Mouse (Mus musculus): ENCODE results near the gene Igf1. TPM values are rescaled to one million over a fixed set of nuclear protein-coding genes. Genes with fewer than 3 reads are reported as not detected.

Gene Igf1
- polyA plus RNA-seq, 1 experiment from 2014 or later, result 61.7 TPM

DNA sequence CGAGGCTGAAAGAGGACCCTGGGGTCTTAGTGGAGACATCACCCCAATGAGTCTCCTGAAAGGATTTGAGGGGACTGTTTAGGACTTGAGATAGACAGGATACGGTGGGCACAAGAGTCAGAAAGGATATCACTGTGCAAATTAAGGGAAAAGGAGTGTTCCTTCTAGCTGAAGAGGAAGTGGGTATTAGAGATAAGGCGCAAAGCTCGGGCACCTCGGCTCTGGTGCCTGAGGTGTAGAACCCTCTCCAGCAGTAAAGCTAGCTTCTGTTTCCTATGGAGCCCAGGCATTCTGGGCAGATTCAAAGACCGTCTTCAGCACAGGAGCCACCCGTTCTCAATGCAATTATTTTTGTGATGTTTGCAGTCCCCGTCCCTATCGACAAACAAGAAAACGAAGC lies 56.9 kb downstream of the Igf1 start:
- DNase-seq (ENCODE audit: low spot score), result no peak
- Histone ChIP-seq H3K4me1 (ENCODE audit: control insufficient read depth, insufficient read depth, low read length) (0 out of 2 replicates have a peak, but pooled peaks cover 2% of the 10 kb centered on the region), H3K27ac (replicated peaks; ENCODE audit: low read depth, low read length) (no peak overlapping the region), H3K4me3 (ENCODE audit: low read depth, low read length) (no peak overlapping the region), H3K27me3 (ENCODE audit: control insufficient read depth, insufficient read depth, low read length) (no peaks in the 10 kb centered on the region), H3K9ac (ENCODE audit: low read length) (no peak overlapping the region), H3K4me2 (ENCODE audit: low read depth, severe bottlenecking) (no peak overlapping the region), H3K36me3 (ENCODE audit: control insufficient read depth, insufficient read depth, low read length) (no peaks in the 10 kb centered on the region), H3K9me3 (ENCODE audit: control insufficient read depth, low read length) (no peaks in the 10 kb centered on the region)
- 88% methylated on average over 10 of the region's 10 CpGs for WGBS
- no peak for ATAC-seq (ENCODE audit: insufficient number of reproducible peaks, low FRiP score, low TSS enrichment, low read depth)

DNA sequence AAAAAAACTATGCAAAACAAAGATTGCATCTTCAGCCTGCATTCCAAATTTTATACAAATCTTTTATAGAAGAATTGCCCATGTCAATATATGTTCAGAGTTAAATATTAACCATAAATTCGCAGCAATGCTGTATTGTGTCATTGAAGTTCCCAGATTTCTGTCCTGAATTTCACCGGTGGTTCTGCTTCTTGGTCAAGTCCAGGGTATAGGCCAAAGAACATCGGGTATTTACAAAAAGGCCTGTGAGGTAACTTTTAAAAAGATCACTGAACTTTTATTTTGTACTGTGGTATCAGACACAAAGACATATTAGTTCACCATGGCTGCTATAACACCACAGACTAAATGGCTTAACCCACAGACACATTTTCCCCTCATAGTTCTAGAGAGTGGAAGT lies 57.7 kb downstream of the Igf1 start:
- WGBS, result 92% methylated on average over 3 of the region's 3 CpGs
- no peaks in the 10 kb centered on the region for H3K9me3 ChIP-seq (ENCODE audit: control insufficient read depth, low read length)
- H3K4me1 ChIP-seq (ENCODE audit: control insufficient read depth, insufficient read depth, low read length), result 0 out of 2 replicates have a peak, but pooled peaks cover 2% of the 10 kb centered on the region
- H3K36me3 ChIP-seq (ENCODE audit: control insufficient read depth, insufficient read depth, low read length), result no peaks in the 10 kb centered on the region
- H3K9ac ChIP-seq (ENCODE audit: low read length), result no peak overlapping the region
- DNase-seq (ENCODE audit: low spot score) (no peak), ATAC-seq (ENCODE audit: insufficient number of reproducible peaks, low FRiP score, low TSS enrichment, low read depth) (no peak)
- H3K27ac ChIP-seq (replicated peaks; ENCODE audit: low read depth, low read length), result no peak overlapping the region
- no peak overlapping the region for H3K4me3 ChIP-seq (ENCODE audit: low read depth, low read length)
- no peak overlapping the region for H3K4me2 ChIP-seq (ENCODE audit: low read depth, severe bottlenecking)
- H3K27me3 ChIP-seq (ENCODE audit: control insufficient read depth, insufficient read depth, low read length), result no peaks in the 10 kb centered on the region

DNA sequence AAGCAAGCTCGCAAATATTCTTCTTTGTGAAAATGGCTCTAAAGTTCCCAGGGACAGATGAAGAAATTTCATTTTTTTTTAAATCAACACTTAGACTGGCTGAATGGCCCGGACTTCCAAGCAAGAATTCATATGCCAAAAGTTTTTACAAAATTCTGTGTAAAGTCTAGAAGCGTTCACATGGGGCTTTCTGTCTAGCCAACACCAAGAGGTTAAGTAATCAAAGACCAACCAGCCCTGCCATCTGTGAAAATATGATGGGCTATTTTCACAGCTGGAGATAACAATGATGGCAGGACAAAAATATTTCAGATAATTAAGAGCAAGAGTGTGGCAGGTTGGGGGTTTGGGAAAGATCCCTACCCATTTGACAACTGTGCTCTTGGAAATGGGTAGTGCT lies 64.2 kb downstream of the Igf1 start:
- Histone ChIP-seq H3K27ac (replicated peaks; ENCODE audit: low read depth, low read length) (no peak overlapping the region), H3K36me3 (ENCODE audit: control insufficient read depth, insufficient read depth, low read length) (no peaks in the 10 kb centered on the region), H3K9ac (ENCODE audit: low read length) (no peak overlapping the region), H3K4me2 (ENCODE audit: low read depth, severe bottlenecking) (no peak overlapping the region), H3K4me1 (ENCODE audit: control insufficient read depth, insufficient read depth, low read length) (no peaks in the 10 kb centered on the region), H3K4me3 (ENCODE audit: low read depth, low read length) (no peak overlapping the region), H3K9me3 (ENCODE audit: control insufficient read depth, low read length) (no peaks in the 10 kb centered on the region), H3K27me3 (ENCODE audit: control insufficient read depth, insufficient read depth, low read length) (no peaks in the 10 kb centered on the region)
- 90% methylated on average over 3 of the region's 3 CpGs for WGBS
- DNase-seq (ENCODE audit: low spot score), result no peak
- ATAC-seq (ENCODE audit: insufficient number of reproducible peaks, low FRiP score, low TSS enrichment, low read depth), result no peak

DNA sequence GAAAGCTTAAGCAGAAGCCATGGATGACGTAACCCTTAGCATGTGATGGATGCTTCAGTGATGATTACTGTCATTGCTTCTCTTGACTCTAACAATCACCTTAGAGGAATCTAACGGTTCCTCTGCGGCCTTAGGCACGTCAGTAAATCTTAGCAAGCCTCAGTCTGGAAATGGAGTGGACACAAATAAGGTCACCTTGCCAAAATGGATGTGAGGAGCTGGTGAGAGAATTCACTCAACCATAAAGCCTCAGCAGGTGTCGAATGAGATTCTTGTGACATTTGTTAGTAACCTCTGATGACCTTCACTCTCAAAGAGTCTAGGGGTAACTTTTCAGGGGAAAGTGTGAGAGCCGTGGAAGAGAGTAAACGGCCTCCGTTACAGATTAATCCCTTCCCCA lies 68.5 kb downstream of the Igf1 start:
- H3K27me3 ChIP-seq (ENCODE audit: control insufficient read depth, insufficient read depth, low read length), result no peaks in the 10 kb centered on the region
- H3K36me3 ChIP-seq (ENCODE audit: control insufficient read depth, insufficient read depth, low read length), result no peaks in the 10 kb centered on the region
- no peak overlapping the region for H3K4me3 ChIP-seq (ENCODE audit: low read depth, low read length)
- H3K9ac ChIP-seq (ENCODE audit: low read length), result no peak overlapping the region
- no peak overlapping the region for H3K4me2 ChIP-seq (ENCODE audit: low read depth, severe bottlenecking)
- H3K9me3 ChIP-seq (ENCODE audit: control insufficient read depth, low read length), result no peaks in the 10 kb centered on the region
- H3K27ac ChIP-seq (replicated peaks; ENCODE audit: low read depth, low read length), result no peak overlapping the region
- DNase-seq (ENCODE audit: low spot score), result no peak
- no peaks in the 10 kb centered on the region for H3K4me1 ChIP-seq (ENCODE audit: control insufficient read depth, insufficient read depth, low read length)
- ATAC-seq (ENCODE audit: insufficient number of reproducible peaks, low FRiP score, low TSS enrichment, low read depth), result no peak
- 55% methylated on average over 8 of the region's 8 CpGs for WGBS

DNA sequence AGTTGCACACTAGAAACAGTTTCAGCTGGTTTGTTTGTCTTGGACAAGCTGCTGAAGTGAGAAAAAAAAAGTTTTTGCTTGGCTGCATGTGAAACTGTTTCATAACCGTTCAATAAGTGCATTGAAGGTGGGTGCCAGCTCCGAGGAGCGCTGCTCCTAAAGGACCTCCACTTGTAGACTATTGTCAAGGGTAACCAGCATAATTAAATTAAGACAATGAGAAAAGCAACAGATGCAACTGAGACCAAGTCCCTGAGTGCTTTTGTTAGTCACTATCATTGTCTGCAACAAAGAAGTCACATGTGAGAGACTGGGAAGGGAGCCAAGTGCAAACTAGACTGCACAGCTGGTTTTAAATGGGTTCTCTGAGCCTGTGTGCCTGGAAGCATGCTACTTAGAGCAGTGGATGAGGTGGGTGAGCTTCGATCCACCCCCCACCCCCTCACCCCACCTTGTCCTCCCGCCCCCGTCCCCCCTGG lies 69.1 kb downstream of the Igf1 start:
- ATAC-seq (ENCODE audit: insufficient number of reproducible peaks, low FRiP score, low TSS enrichment, low read depth), result no peak
- WGBS, result 69% methylated on average over 6 of the region's 6 CpGs
- Histone ChIP-seq H3K27me3 (ENCODE audit: control insufficient read depth, insufficient read depth, low read length) (no peaks in the 10 kb centered on the region), H3K27ac (replicated peaks; ENCODE audit: low read depth, low read length) (no peak overlapping the region), H3K9ac (ENCODE audit: low read length) (no peak overlapping the region), H3K4me2 (ENCODE audit: low read depth, severe bottlenecking) (no peak overlapping the region), H3K36me3 (ENCODE audit: control insufficient read depth, insufficient read depth, low read length) (no peaks in the 10 kb centered on the region), H3K4me3 (ENCODE audit: low read depth, low read length) (no peak overlapping the region), H3K4me1 (ENCODE audit: control insufficient read depth, insufficient read depth, low read length) (no peaks in the 10 kb centered on the region), H3K9me3 (ENCODE audit: control insufficient read depth, low read length) (no peaks in the 10 kb centered on the region)
- DNase-seq (ENCODE audit: low spot score), result no peak

DNA sequence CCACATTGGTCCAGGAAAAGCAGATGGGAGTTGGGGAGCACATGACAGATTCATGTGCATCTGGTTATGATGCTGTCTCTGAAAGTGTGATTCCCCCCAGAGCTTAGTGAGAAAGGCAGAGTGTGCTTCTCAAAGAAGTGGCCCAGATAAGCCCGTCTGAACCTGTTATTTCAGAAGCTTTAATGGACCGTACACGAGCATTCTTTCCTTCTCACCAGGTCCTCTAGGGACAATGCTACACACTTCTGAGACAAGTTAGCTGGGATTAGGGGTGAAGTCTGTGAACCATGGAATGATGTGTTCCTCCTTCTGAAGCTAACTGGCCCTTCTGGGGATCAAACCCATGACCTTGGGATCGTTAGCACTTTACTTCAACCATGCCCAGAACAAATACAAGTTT lies 90.1 kb downstream of the Igf1 start:
- Histone ChIP-seq H3K36me3 (ENCODE audit: control insufficient read depth, insufficient read depth, low read length) (no peaks in the 10 kb centered on the region), H3K27ac (replicated peaks; ENCODE audit: low read depth, low read length) (no peak overlapping the region)

DNA sequence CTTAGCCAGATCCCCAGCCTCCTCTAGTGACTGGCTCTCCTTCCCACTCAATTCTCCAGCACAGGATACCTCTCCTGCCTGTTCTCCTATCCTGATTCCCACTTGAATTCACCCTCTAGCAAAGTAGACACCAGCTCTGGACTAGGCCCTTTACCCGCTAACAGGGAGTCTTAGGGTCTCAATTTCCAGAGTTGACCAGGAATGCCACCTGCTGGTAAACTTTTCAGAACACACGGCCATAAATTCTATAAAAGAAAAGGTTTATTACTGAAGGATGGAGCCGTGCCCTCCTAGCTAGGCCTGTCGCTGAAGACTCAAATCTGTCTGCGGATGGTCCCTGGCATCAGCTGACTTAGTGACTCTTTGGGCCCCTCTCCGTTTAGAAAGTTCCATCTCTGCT lies 113.5 kb downstream of the Igf1 start:
- no peak overlapping the region for H3K9ac ChIP-seq (ENCODE audit: low read length)
- DNase-seq (ENCODE audit: low spot score), result peak; percentile 33
- H3K27me3 ChIP-seq (ENCODE audit: control insufficient read depth, insufficient read depth, low read length), result no peaks in the 10 kb centered on the region
- H3K4me2 ChIP-seq (ENCODE audit: low read depth, severe bottlenecking), result no peak overlapping the region
- H3K9me3 ChIP-seq (ENCODE audit: control insufficient read depth, low read length), result no peaks in the 10 kb centered on the region
- no peaks in the 10 kb centered on the region for H3K36me3 ChIP-seq (ENCODE audit: control insufficient read depth, insufficient read depth, low read length)
- H3K4me3 ChIP-seq (ENCODE audit: low read depth, low read length), result no peak overlapping the region
- H3K4me1 ChIP-seq (ENCODE audit: control insufficient read depth, insufficient read depth, low read length), result no peaks in the 10 kb centered on the region
- H3K27ac ChIP-seq (replicated peaks; ENCODE audit: low read depth, low read length), result no peak overlapping the region
- WGBS, result 60% methylated on average over 6 of the region's 6 CpGs
- no peak for ATAC-seq (ENCODE audit: insufficient number of reproducible peaks, low FRiP score, low TSS enrichment, low read depth)

More for the DNA sequence above, 90.1 kb downstream of the Igf1 start:
- DNase-seq (ENCODE audit: low spot score) (no peak), ATAC-seq (ENCODE audit: insufficient number of reproducible peaks, low FRiP score, low TSS enrichment, low read depth) (no peak)
- no peaks in the 10 kb centered on the region for H3K27me3 ChIP-seq (ENCODE audit: control insufficient read depth, insufficient read depth, low read length)
- no peaks in the 10 kb centered on the region for H3K9me3 ChIP-seq (ENCODE audit: control insufficient read depth, low read length)
- no peak overlapping the region for H3K4me2 ChIP-seq (ENCODE audit: low read depth, severe bottlenecking)
- no peaks in the 10 kb centered on the region for H3K4me1 ChIP-seq (ENCODE audit: control insufficient read depth, insufficient read depth, low read length)
- H3K4me3 ChIP-seq (ENCODE audit: low read depth, low read length), result no peak overlapping the region
- H3K9ac ChIP-seq (ENCODE audit: low read length), result no peak overlapping the region
- WGBS, result 83% methylated on average over 4 of the region's 4 CpGs

DNA sequence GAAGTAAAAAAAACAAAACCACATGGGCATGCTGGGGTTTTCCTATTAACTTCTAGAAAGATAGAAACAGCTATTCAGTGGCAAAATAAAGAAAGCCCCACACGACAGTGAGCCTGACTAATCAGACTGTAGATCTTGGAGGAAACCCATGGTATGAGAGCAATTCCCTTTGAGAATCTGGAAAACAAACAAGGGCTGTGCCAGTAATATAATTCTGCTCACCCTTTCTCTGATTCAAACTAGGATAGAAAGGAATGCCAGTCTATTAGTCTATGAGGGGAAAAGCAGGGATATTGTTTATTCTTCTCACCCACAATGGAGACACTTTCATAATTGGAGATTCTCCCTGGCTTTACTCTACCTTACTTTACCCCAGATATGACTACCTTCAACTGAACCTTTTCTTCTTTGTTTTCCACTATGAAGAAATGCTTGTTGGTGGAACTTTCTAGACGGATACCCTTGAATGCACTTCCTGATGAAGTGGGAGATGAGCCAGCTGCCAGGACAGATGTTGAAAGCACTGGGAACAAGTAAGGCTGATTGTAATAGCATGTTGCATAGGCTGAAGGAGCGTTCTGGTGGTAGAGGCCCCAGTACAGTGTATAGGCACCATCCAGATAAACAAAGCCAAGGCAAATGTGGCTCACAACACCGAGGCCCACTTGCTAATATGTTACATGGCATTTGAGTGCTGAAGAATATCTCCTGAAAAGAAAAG lies 116.0 kb downstream of the Igf1 start:
- no peak for ATAC-seq (ENCODE audit: insufficient number of reproducible peaks, low FRiP score, low TSS enrichment, low read depth)
- whole genome bisulfite sequencing, result 79% methylated on average over 4 of the region's 4 CpGs
- no peak overlapping the region for H3K9ac ChIP-seq (ENCODE audit: low read length)

DNA sequence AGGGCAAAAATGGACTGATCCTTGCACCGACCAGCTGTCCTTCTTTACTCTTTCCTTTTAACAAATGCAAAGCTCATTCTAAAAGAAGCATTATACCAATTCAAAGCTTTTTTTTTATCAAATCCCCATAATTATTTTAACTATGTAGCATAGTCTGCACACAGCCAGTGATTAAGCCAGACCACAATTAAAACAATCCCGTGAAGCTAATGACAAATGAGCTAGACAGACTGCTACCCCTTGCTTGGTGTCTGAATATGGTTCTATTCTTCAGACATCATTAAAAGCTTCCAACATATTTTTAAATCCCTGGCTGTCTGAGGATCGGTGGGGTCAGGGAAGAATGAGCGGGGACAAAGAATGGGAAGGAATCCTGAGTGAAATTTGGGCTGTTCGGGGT lies 127.3 kb downstream of the Igf1 start:
- H3K4me2 ChIP-seq (ENCODE audit: low read depth, severe bottlenecking), result no peak overlapping the region
- H3K36me3 ChIP-seq (ENCODE audit: control insufficient read depth, insufficient read depth, low read length), result no peaks in the 10 kb centered on the region
- ATAC-seq (ENCODE audit: insufficient number of reproducible peaks, low FRiP score, low TSS enrichment, low read depth) (no peak), DNase-seq (ENCODE audit: low spot score) (no peak)
- H3K9ac ChIP-seq (ENCODE audit: low read length), result no peak overlapping the region
- no peaks in the 10 kb centered on the region for H3K27me3 ChIP-seq (ENCODE audit: control insufficient read depth, insufficient read depth, low read length)
- H3K4me3 ChIP-seq (ENCODE audit: low read depth, low read length), result no peak overlapping the region
- H3K4me1 ChIP-seq (ENCODE audit: control insufficient read depth, insufficient read depth, low read length), result no peaks in the 10 kb centered on the region
- H3K27ac ChIP-seq (replicated peaks; ENCODE audit: low read depth, low read length), result no peak overlapping the region
- no peaks in the 10 kb centered on the region for H3K9me3 ChIP-seq (ENCODE audit: control insufficient read depth, low read length)
- WGBS, result 90% methylated on average over 5 of the region's 5 CpGs

More for the DNA sequence above, 116.0 kb downstream of the Igf1 start:
- no peak for DNase-seq (ENCODE audit: low spot score)
- Histone ChIP-seq H3K9me3 (ENCODE audit: control insufficient read depth, low read length) (no peaks in the 10 kb centered on the region), H3K27me3 (ENCODE audit: control insufficient read depth, insufficient read depth, low read length) (no peaks in the 10 kb centered on the region), H3K36me3 (ENCODE audit: control insufficient read depth, insufficient read depth, low read length) (no peaks in the 10 kb centered on the region), H3K27ac (replicated peaks; ENCODE audit: low read depth, low read length) (no peak overlapping the region), H3K4me2 (ENCODE audit: low read depth, severe bottlenecking) (no peak overlapping the region), H3K4me1 (ENCODE audit: control insufficient read depth, insufficient read depth, low read length) (no peaks in the 10 kb centered on the region), H3K4me3 (ENCODE audit: low read depth, low read length) (no peak overlapping the region)

All from limb, embryonic 11.5 days (tissue).